Mouse (Mus musculus) ES-CJ7 (cell line): ENCODE measurements around the gene Gzmm.
A peak's percentile ranks its signal among the peaks of the same experiment; 100 is the strongest.

ENCODE experiments used
- DNase-seq: peaks from one replicate; pipeline ENCODE4 v3.0.0; 2011; ENCODE audit warnings: low read depth, low spot score

Gene Gzmm

DNA sequence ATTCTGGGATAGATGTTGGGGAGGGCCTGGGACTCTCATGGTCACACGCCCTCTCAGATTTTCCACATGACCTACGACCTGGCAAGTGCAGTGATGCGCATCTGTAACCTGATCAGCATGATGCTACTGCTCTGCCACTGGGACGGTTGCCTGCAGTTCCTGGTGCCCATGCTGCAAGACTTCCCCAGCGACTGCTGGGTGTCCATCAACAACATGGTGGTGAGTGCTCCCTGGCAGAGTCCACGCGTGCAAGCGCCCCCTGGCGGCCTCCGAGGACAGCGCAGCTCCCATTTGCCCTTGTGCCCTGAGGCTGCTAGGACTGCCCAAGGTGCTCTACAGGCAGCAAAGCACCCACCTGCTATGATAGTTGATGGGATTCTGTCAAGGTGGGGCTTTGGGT, 37.3 kb downstream of the Gzmm start:
- DNase-seq: peak; percentile 69

DNA sequence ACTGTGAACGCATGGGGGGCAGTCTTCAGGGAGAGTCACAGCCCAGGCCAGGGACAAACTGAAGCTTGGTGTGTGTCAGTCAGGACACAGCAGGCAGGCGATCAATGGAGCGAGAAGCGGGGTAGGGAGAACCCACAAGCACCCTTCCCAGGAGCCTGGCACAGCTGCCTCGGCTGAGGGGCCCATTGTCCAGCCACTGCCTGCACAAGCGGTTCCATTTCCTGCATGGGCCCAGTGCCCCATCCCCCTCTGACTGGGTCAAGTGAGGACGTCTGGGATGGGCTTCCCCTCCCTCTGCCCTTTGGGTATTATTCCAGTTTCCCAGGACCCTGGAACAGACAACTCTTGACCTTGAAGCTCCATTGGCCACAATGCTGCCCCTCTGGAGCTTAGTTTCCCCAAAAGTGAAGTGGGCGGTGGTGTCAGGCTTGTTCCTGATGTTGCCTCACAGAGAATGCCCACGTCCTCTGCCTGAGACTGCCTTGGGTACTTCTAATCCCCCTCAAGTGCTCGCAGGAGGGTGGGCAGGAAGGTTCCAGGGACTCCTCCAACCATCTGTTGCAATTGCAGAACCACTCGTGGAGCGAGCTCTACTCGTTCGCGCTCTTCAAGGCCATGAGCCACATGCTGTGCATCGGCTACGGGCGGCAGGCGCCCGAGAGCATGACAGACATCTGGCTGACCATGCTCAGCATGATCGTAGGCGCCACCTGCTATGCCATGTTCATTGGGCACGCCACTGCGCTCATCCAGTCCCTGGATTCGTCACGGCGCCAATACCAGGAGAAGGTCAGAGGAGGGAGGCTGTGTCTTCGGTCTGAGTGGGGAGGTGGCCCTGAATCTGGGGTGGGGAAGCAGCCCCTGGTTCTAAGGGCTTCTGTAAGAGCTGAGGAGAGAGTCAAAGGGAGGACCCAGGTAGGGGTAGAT, 39.8 kb downstream of the Gzmm start:
- no peak for DNase-seq

DNA sequence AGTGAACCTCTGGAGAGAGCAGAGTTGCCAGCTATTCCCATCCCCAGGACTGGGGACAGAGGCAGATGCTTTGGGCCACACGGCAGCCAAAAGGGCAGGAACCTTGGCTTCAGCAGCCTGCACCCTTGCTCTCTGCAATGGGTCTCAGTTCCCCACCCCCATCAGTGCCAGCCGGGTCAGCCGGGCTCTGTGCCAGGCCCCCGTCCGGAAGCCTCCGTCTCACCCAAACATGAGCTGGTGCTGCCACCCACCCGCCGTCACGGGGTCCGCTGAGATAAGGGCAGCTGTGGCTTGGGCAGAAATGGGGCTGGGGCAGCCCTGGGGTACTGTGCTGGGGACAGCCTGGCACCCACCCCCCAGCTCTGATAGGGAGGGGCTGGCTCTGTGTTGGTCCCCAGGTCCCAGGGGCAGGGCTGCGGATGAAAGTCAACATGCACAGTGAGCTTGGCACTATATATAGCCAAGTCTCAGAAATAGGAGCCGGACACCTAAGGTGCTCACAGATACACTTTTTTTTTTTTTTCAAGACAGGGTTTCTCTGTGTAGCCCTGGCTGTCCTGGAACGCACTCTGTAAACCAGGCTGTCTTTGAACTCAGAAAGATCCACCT, 40.6 kb downstream of the Gzmm start:
- no peak for DNase-seq

DNA sequence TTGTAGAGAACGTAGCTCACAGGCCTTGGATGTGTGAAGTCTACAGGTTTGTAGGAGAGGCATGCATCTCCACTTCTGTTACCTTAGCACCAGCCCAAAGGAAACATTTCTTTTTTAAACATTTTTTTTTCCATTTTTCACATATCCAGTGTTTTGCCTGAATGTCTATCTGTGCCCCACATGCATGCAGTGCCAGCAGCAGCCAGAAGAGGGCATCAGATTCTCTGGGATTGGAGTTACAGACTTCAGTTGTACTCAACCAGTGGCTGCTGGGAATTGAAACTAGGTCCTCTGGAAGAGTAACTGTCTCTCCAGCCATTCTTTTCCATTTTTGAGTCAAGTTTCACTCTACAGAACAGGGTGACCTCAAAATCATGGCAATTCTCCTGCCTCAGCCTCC, 43.7 kb downstream of the Gzmm start:
- DNase-seq: peak; percentile 64

DNA sequence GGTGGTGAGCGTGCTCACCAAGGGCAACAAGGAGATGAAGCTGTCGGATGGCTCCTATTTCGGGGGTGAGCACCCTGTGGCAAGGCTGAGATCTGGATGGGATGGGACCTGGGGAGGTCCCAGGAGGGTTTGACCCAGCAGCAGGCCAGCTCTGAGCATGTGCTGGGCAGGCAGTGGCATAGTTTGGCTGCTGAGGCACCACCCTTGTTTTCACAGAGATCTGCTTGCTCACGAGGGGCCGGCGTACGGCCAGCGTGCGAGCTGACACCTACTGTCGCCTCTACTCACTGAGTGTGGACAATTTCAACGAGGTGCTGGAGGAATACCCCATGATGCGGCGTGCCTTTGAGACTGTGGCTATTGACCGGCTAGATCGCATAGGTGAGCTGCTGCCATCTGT, 45.0 kb downstream of the Gzmm start:
- no peak for DNase-seq

DNA sequence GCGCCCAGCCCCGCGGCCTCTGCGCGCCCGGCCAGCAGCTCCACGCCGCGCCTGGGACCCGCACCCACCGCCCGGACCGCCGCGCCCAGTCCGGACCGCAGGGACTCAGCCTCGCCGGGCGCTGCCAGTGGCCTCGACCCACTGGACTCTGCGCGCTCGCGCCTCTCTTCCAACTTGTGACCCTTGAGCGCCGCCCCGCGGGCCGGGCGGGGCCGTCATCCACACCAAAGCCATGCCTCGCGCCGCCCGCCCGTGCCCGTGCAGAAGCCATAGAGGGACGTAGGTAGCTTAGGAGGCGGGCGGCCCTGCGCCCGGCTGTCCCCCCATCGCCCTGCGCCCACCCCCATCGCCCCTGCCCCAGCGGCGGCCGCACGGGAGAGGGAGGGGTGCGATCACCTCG, 46.5 kb downstream of the Gzmm start:
- no peak for DNase-seq

DNA sequence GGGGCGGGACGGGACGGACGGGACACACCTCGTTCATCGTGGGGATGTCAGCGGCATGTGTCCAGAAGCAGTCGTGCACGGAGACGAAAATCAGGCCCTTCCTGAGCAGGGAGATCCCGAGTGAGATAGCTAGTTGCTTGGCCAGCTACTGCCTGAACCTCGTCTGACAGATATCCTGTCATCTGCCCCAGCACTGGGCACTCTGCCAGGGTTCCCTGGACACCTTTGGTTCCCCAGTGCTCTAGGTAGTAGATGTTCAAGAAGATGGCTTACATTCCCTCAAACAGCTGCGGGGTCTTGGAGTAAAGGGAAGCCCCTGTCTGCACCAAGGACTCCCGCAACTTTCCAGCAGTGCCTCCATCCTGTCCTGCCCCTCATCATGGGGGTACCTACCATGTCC, 47.9 kb downstream of the Gzmm start:
- DNase-seq: no peak

DNA sequence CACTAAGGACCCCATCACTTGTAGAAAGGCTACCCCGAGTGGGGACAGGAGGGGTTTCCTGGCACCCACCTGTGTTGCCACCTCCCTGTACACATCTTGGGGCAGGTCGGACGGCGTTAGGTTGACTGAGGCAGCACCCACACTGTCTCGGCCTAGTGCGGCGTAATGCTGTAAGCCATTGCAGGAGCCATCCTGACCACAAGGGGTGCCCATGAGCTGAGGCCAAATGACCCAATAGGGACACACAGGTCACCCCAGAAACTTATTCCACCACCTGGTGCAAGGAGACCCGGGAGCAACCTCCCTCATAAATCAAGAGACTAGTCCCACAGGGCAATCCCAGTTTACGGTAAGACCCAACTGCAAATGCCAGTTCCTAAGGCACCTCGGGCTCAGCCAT, 49.4 kb downstream of the Gzmm start:
- DNase-seq: no peak

DNA sequence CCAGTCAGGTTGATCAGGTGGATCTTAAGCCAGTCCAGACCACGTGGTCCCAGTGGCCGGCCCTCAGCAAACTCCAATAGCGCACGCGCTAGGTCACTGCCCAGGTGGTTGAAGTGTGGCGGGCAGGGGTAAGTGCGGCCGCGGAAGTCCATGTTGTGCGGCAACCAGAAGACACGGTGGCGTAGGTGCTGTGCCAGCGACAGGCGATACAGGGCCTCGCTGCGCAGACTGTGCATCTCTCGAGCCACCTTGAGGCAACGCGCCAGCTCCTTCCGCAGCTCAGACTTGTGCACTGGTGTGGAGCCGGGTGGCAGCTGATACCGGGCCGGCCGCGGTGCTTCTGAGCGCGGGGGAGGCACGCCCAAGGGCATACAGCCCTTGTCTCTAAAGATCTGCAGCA, 50.4 kb downstream of the Gzmm start:
- peak; percentile 56 for DNase-seq

DNA sequence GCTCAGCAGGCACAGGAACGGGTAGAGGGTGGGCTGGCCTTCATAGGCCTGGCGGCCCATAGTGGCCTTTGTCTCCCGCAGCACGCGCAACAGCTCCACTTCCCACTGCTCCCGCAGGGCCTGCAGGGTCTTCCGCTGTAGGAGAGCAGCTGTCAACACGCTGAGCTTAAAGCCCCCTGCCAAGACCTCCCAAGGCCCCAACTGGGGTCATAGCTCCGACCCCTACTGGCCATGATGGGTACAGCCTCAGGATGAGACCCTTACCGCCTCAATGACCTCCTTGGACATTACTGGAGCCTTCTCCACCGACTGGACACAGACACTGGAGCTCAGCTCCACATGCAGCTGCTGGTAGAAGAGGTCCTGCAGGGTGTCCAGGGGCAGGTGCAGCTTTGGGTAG, 52.0 kb downstream of the Gzmm start:
- DNase-seq: no peak

DNA sequence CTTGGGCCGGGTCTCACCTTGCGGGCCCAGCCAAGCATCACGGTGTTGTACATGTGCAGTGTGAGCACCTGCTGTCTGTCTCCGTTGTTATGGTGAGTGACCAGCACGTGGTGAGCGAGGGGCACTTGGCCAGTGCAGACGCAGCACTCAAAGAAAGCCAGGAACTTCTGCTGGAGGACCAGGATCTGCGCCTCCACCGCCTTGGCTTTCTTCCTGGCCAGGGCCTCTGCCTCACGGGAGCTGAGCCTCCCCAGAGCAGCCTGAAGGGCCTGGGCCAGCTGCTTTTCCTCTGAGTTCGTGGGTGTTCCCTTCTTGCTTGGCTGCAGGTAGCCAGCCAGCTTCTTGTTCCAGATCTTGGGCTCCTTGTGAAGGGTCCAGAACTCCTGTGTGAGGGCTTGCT, 54.3 kb downstream of the Gzmm start:
- no peak for DNase-seq

DNA sequence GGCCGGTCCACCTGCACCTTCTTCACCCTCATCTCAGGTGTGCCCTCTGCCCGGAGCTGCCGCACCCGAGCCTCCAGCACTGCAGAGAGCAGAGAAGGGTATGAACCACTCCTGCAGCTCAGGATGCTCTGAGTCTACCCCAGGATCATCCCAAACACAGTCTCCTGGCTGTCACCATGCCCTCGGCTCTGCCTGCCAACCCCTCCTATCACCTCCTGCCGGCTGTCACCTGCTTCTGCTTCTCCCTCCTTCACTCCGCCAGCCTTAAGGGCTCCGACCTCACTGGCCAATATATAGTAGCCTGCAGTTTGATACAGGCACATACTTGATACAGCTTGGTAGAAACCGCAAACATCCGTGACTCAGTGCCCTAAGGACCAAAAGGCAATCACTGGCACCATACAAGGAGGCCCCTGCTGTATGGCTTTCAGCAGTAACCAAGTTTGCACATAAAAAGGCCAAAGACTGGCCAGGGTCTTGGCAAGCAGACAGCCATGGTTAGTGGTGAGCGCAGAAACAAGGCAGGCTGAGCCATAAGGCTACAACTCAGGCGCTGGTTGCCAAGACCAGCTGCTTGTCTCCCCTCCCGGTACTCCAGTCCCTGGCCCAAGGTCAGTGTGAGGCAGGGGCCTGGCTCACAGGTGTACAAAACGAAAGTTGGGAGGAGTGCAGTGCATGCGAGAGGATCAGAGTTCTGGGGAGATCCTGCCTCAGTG, 55.0 kb downstream of the Gzmm start:
- DNase-seq: no peak
